Mouse (Mus musculus) stomach, postnatal 0 days (tissue): ENCODE data around the gene Rab15.

Experiments used
- CTCF ChIP-seq: IDR thresholded peaks from 2 replicates; pipeline ENCODE4 v1.5.1; 2016; ENCODE audit warnings: antibody characterized with exemption, low read depth, mild to moderate bottlenecking, moderate library complexity
- EP300 ChIP-seq: optimal IDR thresholded peaks from 2 replicates; pipeline ENCODE3; 2016; ENCODE audit warnings: antibody characterized with exemption

GRCm38 (mm10) chr12:76818908-76819307 is 3.8 kb downstream of the Rab15 start:
- no peak for TF ChIP-seq CTCF
- TF ChIP-seq EP300 = no peak
